Mouse (Mus musculus): Measurements from ENCODE around the gene Grin2a.

DNA sequence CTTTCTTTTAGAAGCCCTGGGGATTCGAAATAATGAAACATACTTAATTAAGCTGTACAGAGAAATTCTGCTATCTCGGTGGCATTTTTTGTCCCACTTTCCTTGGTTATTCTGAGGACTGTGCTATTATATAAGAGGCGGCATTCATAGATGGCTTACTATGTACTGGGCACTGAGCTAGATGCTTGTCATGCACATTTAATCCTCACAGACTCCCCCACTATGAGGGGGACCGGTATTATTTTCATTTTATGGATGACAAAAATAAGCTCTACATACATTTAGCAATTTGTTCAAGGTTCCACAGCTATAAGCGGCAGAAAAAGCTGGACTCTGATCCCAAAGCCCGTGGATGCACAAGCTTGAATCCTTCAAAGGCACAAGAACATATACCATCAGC lies 256.7 kb downstream of the Grin2a start:
- no peak for TF ChIP-seq CTCF (IDR thresholded peaks at IDR 0.05; ENCODE audit: low read depth, low read length)
- no peak for TF ChIP-seq POLR2A (IDR thresholded peaks at IDR 0.05; ENCODE audit: extremely low read depth, insufficient read depth, low read length)

Measured in liver, adult 2 months (tissue).